Mouse (Mus musculus): Measurements from ENCODE around the gene Kctd15. TPM values are rescaled to one million over a fixed set of nuclear protein-coding genes. Genes with fewer than 3 reads are reported as not detected.

The Kctd15 gene
- polyA plus RNA-seq, 1 experiment from 2014 or later: 4.9 TPM

GRCm38 (mm10) chr7:34597986-34598385, 58.5 kb downstream of the Kctd15 start:
- no peak for DNase-seq (ENCODE audit: low spot score)
- H3K4me3 ChIP-seq (ENCODE audit: low read depth, low read length): no peak overlapping the region
- no peaks in the 10 kb centered on the region for H3K9me3 ChIP-seq (ENCODE audit: control insufficient read depth, low read length)
- no peak overlapping the region for H3K9ac ChIP-seq (ENCODE audit: low read depth, low read length)
- no peak overlapping the region for H3K27ac ChIP-seq (ENCODE audit: low read depth, low read length)
- H3K27me3 ChIP-seq (replicated peaks; ENCODE audit: control insufficient read depth, insufficient read depth, low read length): no peaks in the 10 kb centered on the region
- 85% methylated on average over 9 of the region's 9 CpGs for WGBS
- no peaks in the 10 kb centered on the region for H3K36me3 ChIP-seq (ENCODE audit: control insufficient read depth, insufficient read depth, low read length)
- no peaks in the 10 kb centered on the region for H3K4me1 ChIP-seq (replicated peaks; ENCODE audit: control insufficient read depth, insufficient read depth, low read length)
- H3K4me2 ChIP-seq: no peak overlapping the region
- ATAC-seq (replicated peaks; ENCODE audit: low FRiP score): no peak

GRCm38 (mm10) chr7:34596531-34597235, 59.8 kb downstream of the Kctd15 start:
- Histone ChIP-seq H3K4me1 (replicated peaks; ENCODE audit: control insufficient read depth, insufficient read depth, low read length) (no peaks in the 10 kb centered on the region), H3K4me3 (ENCODE audit: low read depth, low read length) (no peak overlapping the region), H3K9ac (ENCODE audit: low read depth, low read length) (no peak overlapping the region), H3K27ac (ENCODE audit: low read depth, low read length) (no peak overlapping the region), H3K27me3 (replicated peaks; ENCODE audit: control insufficient read depth, insufficient read depth, low read length) (no peaks in the 10 kb centered on the region), H3K4me2 (no peak overlapping the region), H3K9me3 (ENCODE audit: control insufficient read depth, low read length) (no peaks in the 10 kb centered on the region), H3K36me3 (ENCODE audit: control insufficient read depth, insufficient read depth, low read length) (no peaks in the 10 kb centered on the region)
- no peak for DNase-seq (ENCODE audit: low spot score)
- ATAC-seq (replicated peaks; ENCODE audit: low FRiP score): no peak
- WGBS: 68% methylated on average over 14 of the region's 14 CpGs

GRCm38 (mm10) chr7:34595307-34595565, 61.3 kb downstream of the Kctd15 start:
- 61% methylated on average over 4 of the region's 4 CpGs for WGBS

GRCm38 (mm10) chr7:34594501-34595306, 61.8 kb downstream of the Kctd15 start:
- no peak for DNase-seq (ENCODE audit: low spot score)
- 31% methylated on average over 18 of the region's 18 CpGs for WGBS
- H3K4me3 ChIP-seq (ENCODE audit: low read depth, low read length): no peak overlapping the region

More at GRCm38 (mm10) chr7:34595307-34595565, 61.3 kb downstream of the Kctd15 start:
- DNase-seq (ENCODE audit: low spot score): no peak
- no peak overlapping the region for H3K4me3 ChIP-seq (ENCODE audit: low read depth, low read length)
- no peaks in the 10 kb centered on the region for H3K9me3 ChIP-seq (ENCODE audit: control insufficient read depth, low read length)
- no peaks in the 10 kb centered on the region for H3K36me3 ChIP-seq (ENCODE audit: control insufficient read depth, insufficient read depth, low read length)
- ATAC-seq (replicated peaks; ENCODE audit: low FRiP score): no peak
- no peaks in the 10 kb centered on the region for H3K27me3 ChIP-seq (replicated peaks; ENCODE audit: control insufficient read depth, insufficient read depth, low read length)
- H3K4me1 ChIP-seq (replicated peaks; ENCODE audit: control insufficient read depth, insufficient read depth, low read length): no peaks in the 10 kb centered on the region
- no peak overlapping the region for H3K4me2 ChIP-seq
- H3K27ac ChIP-seq (ENCODE audit: low read depth, low read length): no peak overlapping the region
- no peak overlapping the region for H3K9ac ChIP-seq (ENCODE audit: low read depth, low read length)

GRCm38 (mm10) chr7:34590711-34591110, 65.8 kb downstream of the Kctd15 start:
- no peak overlapping the region for H3K9ac ChIP-seq (ENCODE audit: low read depth, low read length)
- no peaks in the 10 kb centered on the region for H3K36me3 ChIP-seq (ENCODE audit: control insufficient read depth, insufficient read depth, low read length)
- peaks cover 3% of the 10 kb centered on the region; the same call in 1 of the 2 replicates for H3K9me3 ChIP-seq (ENCODE audit: control insufficient read depth, low read length)
- no peaks in the 10 kb centered on the region for H3K27me3 ChIP-seq (replicated peaks; ENCODE audit: control insufficient read depth, insufficient read depth, low read length)
- H3K27ac ChIP-seq (ENCODE audit: low read depth, low read length): no peak overlapping the region
- DNase-seq (ENCODE audit: low spot score) (no peak), ATAC-seq (replicated peaks; ENCODE audit: low FRiP score) (no peak)
- no peak overlapping the region for H3K4me2 ChIP-seq
- H3K4me1 ChIP-seq (replicated peaks; ENCODE audit: control insufficient read depth, insufficient read depth, low read length): no peaks in the 10 kb centered on the region
- no peak overlapping the region for H3K4me3 ChIP-seq (ENCODE audit: low read depth, low read length)
- 86% methylated on average over 11 of the region's 11 CpGs for WGBS

More at GRCm38 (mm10) chr7:34594501-34595306, 61.8 kb downstream of the Kctd15 start:
- peak overlapping the region; percentile 42 for H3K4me2 ChIP-seq
- H3K9me3 ChIP-seq (ENCODE audit: control insufficient read depth, low read length): no peaks in the 10 kb centered on the region
- no peak overlapping the region for H3K9ac ChIP-seq (ENCODE audit: low read depth, low read length)
- no peaks in the 10 kb centered on the region for H3K27me3 ChIP-seq (replicated peaks; ENCODE audit: control insufficient read depth, insufficient read depth, low read length)
- H3K27ac ChIP-seq (ENCODE audit: low read depth, low read length): no peak overlapping the region
- H3K4me1 ChIP-seq (replicated peaks; ENCODE audit: control insufficient read depth, insufficient read depth, low read length): no peaks in the 10 kb centered on the region
- no peak for ATAC-seq (replicated peaks; ENCODE audit: low FRiP score)
- H3K36me3 ChIP-seq (ENCODE audit: control insufficient read depth, insufficient read depth, low read length): no peaks in the 10 kb centered on the region

Other genes with a start within 250 kb of the Kctd15 start
- gene Chst8, start 156.0 kb upstream of the Kctd15 start, polyA plus RNA-seq (2014; fragmentation: Nextera tagmentation; extraction: Ambion mirVana): 0.75 and 0.79 TPM in 2 replicates

All from liver, embryonic 11.5 days (tissue).